Mouse (Mus musculus): Measurements from ENCODE around the gene Gfm1.

DNA sequence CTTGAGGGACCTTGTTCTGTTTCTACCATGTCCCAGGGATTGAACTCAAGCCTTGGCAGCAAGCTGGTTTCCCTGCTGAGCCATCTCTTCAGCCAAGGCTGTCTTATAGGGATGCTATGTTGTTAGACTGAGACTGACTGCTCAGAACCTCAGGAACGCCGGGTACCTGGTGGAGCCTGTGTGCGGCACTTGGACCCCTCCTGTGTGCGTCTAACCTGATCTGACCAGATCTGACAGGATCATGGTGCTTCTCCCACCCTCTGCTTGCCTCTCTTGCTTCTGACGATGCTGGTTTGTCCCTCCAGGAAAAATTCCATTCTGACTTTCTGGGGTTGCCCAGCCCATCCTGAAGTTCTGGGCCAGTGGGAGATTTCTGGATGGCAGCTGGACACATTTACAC, 36.7 kb downstream of the Gfm1 start:
- TF ChIP-seq MYOG (IDR thresholded peaks at IDR 0.05; ENCODE audit: control insufficient read depth in 1 of 3, insufficient read depth in 1 of 3, insufficient read length in 2 of 3, low read depth in 2 of 3) (no peak), POLR2A (IDR thresholded peaks at IDR 0.05; ENCODE audit: insufficient read length, low read depth) (no peak), MAX (IDR thresholded peaks at IDR 0.05; ENCODE audit: low read depth) (no peak), CEBPB (IDR thresholded peaks at IDR 0.05; ENCODE audit: insufficient read depth, poor library complexity, severe bottlenecking) (no peak), TCF12 (IDR thresholded peaks at IDR 0.05; ENCODE audit: insufficient read depth, poor library complexity, severe bottlenecking) (no peak), E2F4 (IDR thresholded peaks at IDR 0.05; ENCODE audit: insufficient read depth) (no peak)
